Mouse (Mus musculus) erythroblast, embryonic 14.5 days (primary cell): ENCODE measurements at regions not wholly inside any gene's neighbourhood (a gene's known extent, or its start where the extent isn't known, plus 50 kb on each side); places are given as distances from the start of the nearest gene placed in this dataset.

Experiments
- GATA1 ChIP-seq: IDR thresholded peaks from 2 replicates; pipeline ENCODE4 v1.6.1; 2012; ENCODE audit warnings: low read length, inconsistent platforms, mixed read lengths
- TAL1 ChIP-seq: IDR thresholded peaks from 3 replicates; pipeline ENCODE4 v1.6.1; 2012; ENCODE audit warnings: low read length, inconsistent platforms, mixed read lengths

DNA sequence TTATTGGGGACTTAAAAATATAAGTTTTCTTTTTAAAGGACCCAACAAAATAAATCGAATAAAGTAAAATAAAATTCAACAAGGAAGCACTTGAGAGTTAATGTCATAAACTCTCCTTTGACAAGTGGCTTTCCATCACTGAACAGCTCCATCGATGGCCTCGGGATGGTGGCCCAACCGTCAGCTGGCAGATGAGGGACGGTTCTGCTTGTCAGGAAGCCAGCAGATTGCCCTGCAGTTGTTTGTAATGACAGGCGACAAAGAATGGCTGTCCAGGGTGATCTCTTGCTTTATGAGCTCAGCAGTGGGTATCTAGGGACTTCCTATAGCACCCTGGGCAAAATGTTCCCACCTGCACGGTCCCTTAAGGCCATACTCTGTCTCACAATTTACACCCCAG, 531.7 kb downstream of the Zfp536 start:
- TF ChIP-seq GATA1 (no peak), TAL1 (no peak)
